Mouse (Mus musculus): ENCODE measurements around the gene Camkv.

- TF ChIP-seq TAL1 (IDR thresholded peaks at IDR 0.05; ENCODE audit: low read length) (no peak), GATA1 (IDR thresholded peaks at IDR 0.05; ENCODE audit: low read length) (no peak)
Measured at GRCm38 (mm10) chr9:107936215-107936822, 845 bp downstream of the Camkv start.
